ENCODE assay signal across 8 mouse cellular contexts in the genomic region with DNA sequence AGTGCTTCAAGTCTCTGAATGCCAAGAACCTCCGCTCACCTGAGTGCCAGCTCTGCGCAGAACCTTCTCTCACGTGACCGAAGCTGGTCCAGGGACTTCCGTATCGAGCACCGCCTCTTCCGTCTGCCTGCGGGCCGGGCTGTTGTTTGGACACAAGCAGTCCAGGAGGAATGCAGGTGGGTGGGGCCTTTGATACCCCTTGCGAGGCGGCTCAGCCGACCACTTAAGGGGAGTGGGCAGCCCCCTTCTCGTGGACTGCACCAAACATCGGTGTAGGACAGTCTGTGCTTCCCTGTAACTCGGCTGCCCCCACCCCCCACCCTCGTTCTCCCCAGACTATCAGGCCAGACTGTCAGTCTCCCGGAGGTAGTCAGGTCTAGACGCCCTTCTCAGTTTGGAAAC. TPM values are rescaled to one million over a fixed set of nuclear protein-coding genes. Genes with fewer than 3 reads are reported as not detected.
DNase-seq lines count a peak whose midpoint lies in the region; ATAC-seq lines count a peak whose summit lies in the region.

A gene (minus strand): TSS at position 100 of the 402 bp plus-strand sequence.

- intact Hi-C loops in gastrocnemius, postnatal 14 days (cut with DNase I; ENCODE audit: low total_unique reads), result no loop called here
- intact Hi-C loops in left cerebral cortex, postnatal 10 days (cut with DNase I), result no loop called here

- DNase-seq in adrenal gland, adult (ENCODE audit: inconsistent age in 2 of 2, low spot score in 1 of 2), result peak; percentile 87 to 95
- DNase-seq in embryo, embryonic 10.5 days (ENCODE audit: low spot score), result peak; percentile 92
- peak; percentile 82 for DNase-seq in gastrocnemius, postnatal 14 days
- DNase-seq in left cerebral cortex, postnatal 10 days (ENCODE audit: extremely low spot score in 1 of 2, low spot score in 2 of 2), result peak; percentile 77 to 88
- DNase-seq in right cerebral cortex, postnatal 36 days (ENCODE audit: low spot score in 2 of 2), result peak; percentile 76 to 80
- peak; percentile 88 for DNase-seq in yolk sac, embryonic 10.5 days (ENCODE audit: low spot score)

- ATAC-seq in inflammation-experienced regulatory T-cells, adult 6 months, result peak; percentile 97
- ATAC-seq in megakaryocyte-erythroid progenitor cell, adult 5-6 weeks (replicated peaks; ENCODE audit: low FRiP score, low TSS enrichment, poor library complexity, severe bottlenecking), result peak; percentile 93

RNA-seq across cellular contexts. Expression of the gene that starts here (rescaled TPM):
- 10 to 100 TPM; 33.9 to 37.3 TPM for total RNA-seq in gastrocnemius, postnatal 14 days (2021)
- 10 to 100 TPM; 40.8 to 67.2 (median 64.2) TPM for polyA plus RNA-seq in inflammation-experienced regulatory T-cells, adult 6 months (2017; shearing (Covaris generic))
- total RNA-seq in left cerebral cortex, postnatal 10 days (2021), result 10 to 100 TPM; 35.7 to 36.2 TPM
- total RNA-seq in megakaryocyte-erythroid progenitor cell, adult 5-6 weeks (2014; fragmentation: Nextera tagmentation), result 13.3 and 22.0 TPM in 2 replicates
- 30.0 and 40.1 TPM in 2 replicates for total RNA-seq in megakaryocyte-erythroid progenitor cell, adult 5-6 weeks (2017)

Comparison
In these comparisons a context has a peak if more than half of its experiments do, and no peak if none do; other contexts are left out.
1. Peak in every context shown above with its lines: DNase-seq and ATAC-seq.